Mouse (Mus musculus) heart, adult 11 months (tissue): ENCODE results near the gene Rxfp2.

Source experiments
- DNase-seq: peaks from one replicate; pipeline ENCODE4 v3.0.0; 2022

Gene Rxfp2

GRCm38 (mm10) chr5:150046438-150046837 is 28.0 kb downstream of the Rxfp2 start:
- DNase-seq, result peak; percentile 68

GRCm38 (mm10) chr5:150049946-150050345 is 31.5 kb downstream of the Rxfp2 start:
- peak; percentile 84 for DNase-seq

- DNase-seq, result peak; percentile 66
Observed at GRCm38 (mm10) chr5:150051828-150052227, 33.4 kb downstream of the Rxfp2 start.

GRCm38 (mm10) chr5:150053294-150053693 is 34.8 kb downstream of the Rxfp2 start:
- DNase-seq, result peak; percentile 31

DNA sequence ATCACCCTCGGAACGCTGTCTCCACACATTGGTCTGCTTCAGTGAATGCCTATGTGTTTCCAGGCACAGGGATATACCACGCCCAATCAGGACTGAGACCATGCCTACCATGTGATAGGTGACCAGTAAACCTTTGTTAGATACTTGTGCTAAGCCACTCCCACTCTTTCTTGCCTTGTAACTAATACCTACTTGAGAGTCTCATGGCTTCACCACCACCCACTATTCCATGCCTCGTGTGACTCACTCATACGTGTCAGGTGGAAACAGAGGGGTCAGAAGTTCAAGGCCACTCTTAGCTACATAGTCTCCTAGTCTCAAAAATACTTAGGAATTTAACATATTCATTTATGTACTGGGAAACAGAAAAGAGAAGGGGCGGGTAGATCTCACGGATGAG is 35.5 kb downstream of the Rxfp2 start:
- DNase-seq, result peak; percentile 79

DNA sequence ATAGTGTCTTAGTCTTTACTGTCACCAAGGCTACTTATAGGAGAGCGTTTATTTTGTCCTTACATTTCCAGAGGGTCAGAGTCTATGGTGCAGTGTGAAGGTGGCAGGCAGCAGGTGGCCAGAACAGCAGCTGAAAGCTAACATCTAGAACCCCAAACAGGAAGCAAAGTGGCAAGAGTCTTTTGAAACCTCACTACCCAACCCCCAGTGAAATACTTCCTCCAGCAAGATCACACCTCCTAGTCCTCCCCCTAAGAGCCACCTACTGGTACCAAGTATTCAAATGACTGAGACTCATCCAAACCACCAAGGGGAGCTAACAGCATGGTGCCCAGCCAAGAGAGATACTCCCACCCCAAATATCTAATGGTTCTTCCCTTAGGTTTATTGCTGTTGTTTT is 36.8 kb downstream of the Rxfp2 start:
- DNase-seq, result peak; percentile 76

- DNase-seq, result peak; percentile 25
Observed at GRCm38 (mm10) chr5:150056056-150056455, 37.6 kb downstream of the Rxfp2 start.

DNA sequence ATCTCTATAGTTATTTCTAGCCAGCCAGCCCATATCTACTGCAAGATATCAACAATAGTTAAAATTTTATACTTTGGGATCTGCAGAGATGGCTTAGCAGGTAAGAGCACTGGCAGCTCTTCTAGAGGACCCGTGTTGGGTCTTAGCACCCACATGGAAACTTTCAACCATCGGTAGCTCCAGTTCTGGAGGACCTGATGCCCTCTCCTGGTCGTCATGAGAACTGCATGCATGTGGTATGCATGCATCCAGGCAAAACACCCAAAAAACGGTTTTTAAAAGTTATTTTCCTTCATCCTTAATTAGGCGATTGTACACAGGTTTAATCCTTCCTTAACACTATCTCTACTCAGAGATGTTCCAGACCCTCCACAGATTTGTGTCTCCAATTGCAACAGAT is 40.4 kb downstream of the Rxfp2 start:
- DNase-seq, result peak; percentile 57

DNA sequence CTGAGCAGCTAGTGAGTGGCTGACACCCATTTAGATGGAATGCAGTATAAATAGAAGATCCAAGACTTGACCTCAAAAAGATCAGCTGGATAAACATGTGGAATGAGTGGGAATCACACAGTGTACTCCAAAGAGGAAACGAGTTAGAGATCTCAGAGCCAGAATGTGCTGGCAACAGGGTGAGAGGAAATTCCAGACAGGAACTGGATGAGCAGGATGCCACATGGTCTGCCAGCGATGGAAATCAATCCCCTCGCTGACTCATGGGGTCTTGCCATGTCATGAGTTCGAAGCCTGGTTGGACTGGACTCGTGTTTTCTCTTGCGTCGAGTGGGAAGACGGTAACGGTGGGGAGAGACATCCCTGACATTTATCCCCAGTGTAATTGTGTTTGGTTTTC is 41.0 kb downstream of the Rxfp2 start:
- DNase-seq, result peak; percentile 90

DNA sequence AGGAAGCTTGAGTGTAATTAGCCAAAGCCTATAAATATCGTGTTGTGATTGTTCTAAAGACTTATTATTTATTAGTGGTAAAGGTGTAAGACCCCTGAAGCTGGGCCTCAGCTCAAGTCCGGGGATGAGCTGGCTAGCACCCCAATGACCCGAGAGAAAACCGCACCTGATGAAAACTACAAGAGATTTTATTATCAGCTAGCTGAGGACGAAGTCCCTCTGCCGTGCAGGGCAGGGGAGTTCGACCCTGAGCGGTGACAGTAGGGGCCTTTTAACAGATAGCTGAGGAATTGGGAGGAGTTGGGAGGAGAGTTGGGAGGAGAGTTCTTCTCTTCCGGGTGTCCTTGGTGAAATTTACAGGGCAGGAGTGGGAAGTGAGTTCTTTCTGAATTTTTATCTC is 42.6 kb downstream of the Rxfp2 start:
- peak; percentile 64 for DNase-seq

DNA sequence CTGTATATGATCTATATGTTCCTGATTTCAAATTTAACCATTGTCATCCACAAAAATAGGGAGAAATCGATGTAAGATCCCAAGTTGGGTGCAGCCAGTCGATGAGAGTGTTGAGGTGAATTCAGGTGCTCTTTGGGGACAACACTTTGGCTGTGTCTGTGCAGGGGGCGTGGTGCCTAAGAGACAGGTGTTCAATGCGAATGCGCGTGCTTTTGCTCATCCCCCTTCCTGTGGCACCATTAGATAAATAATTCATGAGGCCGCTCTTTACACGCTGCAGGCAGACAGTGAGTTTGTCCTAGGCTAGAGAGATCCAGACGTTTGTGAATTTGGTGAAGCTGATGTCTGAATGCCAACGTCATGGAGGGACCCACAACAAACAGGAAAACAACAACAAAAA is 45.8 kb downstream of the Rxfp2 start:
- DNase-seq, result peak; percentile 52

- DNase-seq, result peak; percentile 43
Observed at GRCm38 (mm10) chr5:150070086-150070485, 51.6 kb downstream of the Rxfp2 start.

- DNase-seq, result peak; percentile 44
Observed at GRCm38 (mm10) chr5:150071738-150072137, 53.3 kb downstream of the Rxfp2 start.

GRCm38 (mm10) chr5:150079866-150080797 is 61.7 kb downstream of the Rxfp2 start:
- DNase-seq, result no peak

DNA sequence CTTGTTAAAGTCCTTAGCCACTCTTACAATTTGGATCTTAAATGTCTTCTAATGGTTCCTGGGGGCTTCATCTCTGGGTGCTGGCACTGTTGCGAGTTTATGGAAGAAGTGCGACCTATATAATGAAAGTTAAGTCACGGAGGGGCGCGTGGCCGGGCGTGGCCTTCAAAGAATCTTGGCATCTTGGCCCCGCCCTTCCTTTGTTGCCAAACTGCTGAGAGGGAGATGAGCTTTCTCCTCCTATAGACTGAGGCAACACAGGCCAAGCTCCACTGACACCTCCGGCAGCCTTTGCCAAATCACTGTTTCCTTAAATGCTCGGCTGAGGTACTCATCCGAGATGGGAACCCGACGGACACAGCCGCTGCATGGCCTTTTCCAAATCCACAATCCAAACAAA is 64.2 kb downstream of the Rxfp2 start:
- DNase-seq, result no peak

DNA sequence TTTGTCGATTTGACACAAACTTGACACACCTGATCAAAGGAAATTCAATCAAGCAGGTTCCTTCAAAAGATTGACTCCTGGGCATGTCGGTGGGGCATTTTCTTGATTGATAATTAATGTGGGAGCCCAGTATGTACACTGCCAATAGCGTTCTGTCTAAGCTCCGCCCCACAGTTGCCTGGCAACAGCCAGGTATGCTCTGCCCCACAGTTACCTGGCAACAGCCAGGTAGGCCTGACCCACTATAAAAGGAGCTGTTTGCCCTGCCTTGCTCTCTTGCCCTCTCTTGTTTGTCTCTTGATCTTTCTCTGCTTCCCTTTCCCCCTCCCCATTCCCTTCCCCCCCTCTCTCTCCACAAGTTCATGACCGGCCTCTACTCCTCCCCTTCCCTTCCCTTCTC is 64.7 kb downstream of the Rxfp2 start:
- DNase-seq, result no peak

GRCm38 (mm10) chr5:150097620-150098019 is 79.1 kb downstream of the Rxfp2 start:
- peak; percentile 91 for DNase-seq

DNA sequence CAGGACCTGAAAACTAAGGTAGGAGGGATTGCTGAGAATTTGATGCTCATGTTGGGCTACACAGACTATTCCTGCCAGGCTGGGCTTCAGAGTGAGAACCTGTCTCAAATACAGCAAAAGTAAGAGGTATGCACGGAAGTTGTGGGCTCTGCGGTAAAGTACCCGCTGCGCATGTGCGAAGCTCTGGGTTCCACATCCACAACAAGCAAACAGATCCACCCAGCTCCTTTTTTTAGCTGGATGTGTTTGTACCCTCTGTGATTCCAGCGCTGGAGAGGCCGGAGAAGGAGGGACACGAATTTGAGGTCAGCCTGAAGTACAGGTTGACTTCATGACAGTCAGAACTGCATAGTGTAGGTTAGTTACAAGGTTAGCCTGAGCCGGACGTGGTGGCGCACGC is 80.3 kb downstream of the Rxfp2 start:
- DNase-seq, result peak; percentile 70

GRCm38 (mm10) chr5:150101789-150102188 is 83.3 kb downstream of the Rxfp2 start:
- no peak for DNase-seq

DNA sequence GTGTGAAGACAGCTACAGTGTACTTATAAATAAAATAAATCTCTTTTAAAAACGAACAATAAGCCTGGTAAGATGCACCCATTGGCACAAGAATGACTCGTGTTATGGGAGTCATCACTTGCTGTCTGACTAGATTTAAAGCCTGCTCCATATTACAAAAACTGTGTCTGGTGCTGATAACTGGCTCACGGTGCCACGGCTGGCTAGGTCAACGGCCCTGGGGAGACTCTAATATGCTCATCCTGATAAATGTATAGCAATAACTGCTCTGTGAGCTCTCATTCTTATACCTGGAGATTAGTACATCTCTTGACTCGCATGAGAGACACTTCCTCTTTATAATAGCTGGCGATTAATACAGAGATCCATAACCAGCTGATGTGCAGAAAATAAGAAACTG is 87.9 kb downstream of the Rxfp2 start:
- no peak for DNase-seq

DNA sequence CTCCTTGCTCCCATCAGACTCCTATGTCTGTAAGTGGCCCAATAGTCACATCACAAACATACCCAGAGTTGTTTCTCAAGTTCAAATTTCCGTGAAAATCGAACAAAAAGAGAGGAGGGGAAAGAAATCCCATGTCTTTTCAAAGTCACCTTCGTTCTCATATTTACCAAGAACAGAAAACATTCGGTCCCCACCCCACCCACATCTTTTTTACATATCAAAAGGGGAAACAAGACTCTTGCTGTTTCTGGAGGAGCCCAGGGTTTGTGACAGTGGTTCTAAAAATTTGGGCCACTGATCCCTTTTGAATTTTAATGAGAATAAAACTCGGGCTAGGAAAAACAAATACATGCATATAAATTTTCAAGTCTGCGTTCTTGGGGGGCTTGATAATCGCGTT is 92.8 kb downstream of the Rxfp2 start:
- DNase-seq, result no peak

- no peak for DNase-seq
Observed at GRCm38 (mm10) chr5:150114007-150114406, 95.5 kb downstream of the Rxfp2 start.

DNA sequence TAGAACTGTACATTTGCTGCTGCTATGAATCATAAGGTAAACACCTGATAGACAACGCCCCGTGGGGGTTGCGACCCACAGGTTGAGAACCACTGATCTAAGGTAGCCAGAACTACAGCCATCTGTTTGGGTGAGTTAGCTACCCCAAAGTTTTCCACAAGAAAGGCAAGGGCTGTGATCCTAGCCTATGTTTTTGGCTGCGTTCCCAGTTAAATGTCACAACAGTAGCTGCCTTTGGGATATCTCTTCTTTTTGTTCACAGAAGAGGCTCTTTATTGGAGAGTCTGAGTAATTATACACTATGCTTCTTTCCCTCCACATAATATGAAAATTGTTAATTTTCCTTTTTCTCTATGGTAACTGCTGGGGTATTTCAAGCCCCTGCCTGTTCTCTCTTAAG is 96.3 kb downstream of the Rxfp2 start:
- DNase-seq, result no peak

GRCm38 (mm10) chr5:150115271-150116092 is 97.0 kb downstream of the Rxfp2 start:
- peak; percentile 91 for DNase-seq
